Mouse (Mus musculus) ES-E14 (cell line): ENCODE data around the gene Aim2. TPM values are rescaled to one million over a fixed set of nuclear protein-coding genes. Genes with fewer than 3 reads are reported as not detected.

Experiments
- DNase-seq: peaks from one replicate; pipeline ENCODE4 v3.0.0-alpha.2; 2013; ENCODE audit warnings: low read depth, low spot score
- H3K27ac ChIP-seq: 2 replicates; pipeline ENCODE4 v1.5.1; 2012; ENCODE audit warnings: low read depth, mild to moderate bottlenecking, low read length, moderate library complexity, mixed read lengths; ENCODE audit not compliant: poor library complexity, insufficient read depth, severe bottlenecking
- H3K36me3 ChIP-seq: 2 replicates; pipeline ENCODE4 v1.6.1; 2012; ENCODE audit warnings: mild to moderate bottlenecking, low read length, moderate library complexity, mixed read lengths; ENCODE audit not compliant: control insufficient read depth, poor library complexity, insufficient read depth, severe bottlenecking
- H3K4me1 ChIP-seq, 2 experiments: fragments of 150-350 bp in 1 of 2; sonication (generic) in 1 of 2; 2 replicates each; pipeline ENCODE4 v1.6.1; 2012; ENCODE audit warnings: low read length in 2 of 2, mild to moderate bottlenecking in 1 of 2, mixed read lengths in 1 of 2; ENCODE audit not compliant: control insufficient read depth in 2 of 2, insufficient read depth in 2 of 2, poor library complexity in 1 of 2
- H3K4me3 ChIP-seq, 2 experiments: fragments of 150-350 bp in 1 of 2; sonication (generic) in 1 of 2; 2 replicates each; pipeline ENCODE4 v1.5.1; 2012; ENCODE audit warnings: low read length in 2 of 2, low read depth in 1 of 2, mild to moderate bottlenecking in 1 of 2, mixed read lengths in 1 of 2; ENCODE audit not compliant: insufficient read depth in 1 of 2, poor library complexity in 1 of 2, severe bottlenecking in 1 of 2
- H3K9ac ChIP-seq: 2 replicates; pipeline ENCODE4 v1.6.1; 2012; ENCODE audit warnings: low read depth, mild to moderate bottlenecking, low read length, mixed read lengths; ENCODE audit not compliant: poor library complexity, insufficient read depth, severe bottlenecking
- H3K9me3 ChIP-seq: fragments of 150-350 bp; sonication (generic); 2 replicates; pipeline ENCODE4 v1.6.1; 2012; ENCODE audit warnings: low read depth, mild to moderate bottlenecking, low read length; ENCODE audit not compliant: control insufficient read depth, insufficient read depth
- CHD2 ChIP-seq: IDR thresholded peaks from 2 replicates; pipeline ENCODE4 v1.6.1; 2014; ENCODE audit warnings: mild to moderate bottlenecking, low read depth, low read length, inconsistent platforms
- HCFC1 ChIP-seq: IDR thresholded peaks from 2 replicates; pipeline ENCODE4 v1.6.1; 2012; ENCODE audit warnings: low read length, inconsistent platforms, borderline replicate concordance; ENCODE audit not compliant: insufficient read depth
- MAFK ChIP-seq: IDR thresholded peaks from 2 replicates; pipeline ENCODE4 v1.6.1; 2014; ENCODE audit warnings: mild to moderate bottlenecking, low read depth, low read length, inconsistent platforms; ENCODE audit not compliant: insufficient read depth
- ZC3H11A ChIP-seq: IDR thresholded peaks from 2 replicates; pipeline ENCODE4 v1.6.1; 2012; ENCODE audit warnings: low read depth, mild to moderate bottlenecking, inconsistent platforms, low read length, borderline replicate concordance
- ZNF384 ChIP-seq: IDR thresholded peaks from 2 replicates; pipeline ENCODE4 v1.6.1; 2012; ENCODE audit warnings: low read depth, low read length, inconsistent platforms
- in situ Hi-C, 2 experiments: fragments of 600-800 bp; cut with MboI; formaldehyde crosslinking; loops; one replicate each; pipeline ENCODE4 v1.15.1; 2025; ENCODE audit warnings: low sequenced_read_pairs in 2 of 2, inconsistent platforms in 1 of 2; ENCODE audit not compliant: unreplicated experiment in 2 of 2
- total RNA-seq: library from RNA; depleted of rRNA; stranded (reverse); fragments of 300-350 nt; gene quantifications from 2 replicates; pipeline ENCODE4 v1.2.3, GENCODE M21; 2012

Aim2 gene
- total RNA-seq, 1 experiment, result 17.0 TPM

GRCm38 (mm10) chr1:173429995-173430699, 79.5 kb downstream of the Aim2 start:
- no peaks in the 10 kb centered on the region for H3K9me3 ChIP-seq
- H3K4me3 ChIP-seq, result no peak overlapping the region
- no peak overlapping the region for H3K9ac ChIP-seq
- no peak for TF ChIP-seq CHD2
- no peak for TF ChIP-seq MAFK
- TF ChIP-seq ZNF384, result no peak
- no peak for TF ChIP-seq ZC3H11A
- no peak for TF ChIP-seq HCFC1
- no peak overlapping the region for H3K27ac ChIP-seq
- no peaks in the 10 kb centered on the region; the same call in 1 of the 2 replicates for H3K36me3 ChIP-seq
- no peaks in the 10 kb centered on the region for H3K4me1 ChIP-seq
- in situ Hi-C loops, result no loop called here
- DNase-seq, result no peak

- Histone ChIP-seq H3K36me3 (no peaks in the 10 kb centered on the region; the same call in 1 of the 2 replicates), H3K27ac (no peak overlapping the region), H3K9me3 (no peaks in the 10 kb centered on the region), H3K4me3 (no peak overlapping the region), H3K4me1 (no peaks in the 10 kb centered on the region), H3K9ac (no peak overlapping the region)
- TF ChIP-seq HCFC1, result no peak
- TF ChIP-seq ZNF384, result no peak
- TF ChIP-seq MAFK, result no peak
- no peak for TF ChIP-seq ZC3H11A
- TF ChIP-seq CHD2, result no peak
- no peak for DNase-seq
- in situ Hi-C loops, result no loop called here
Observed at GRCm38 (mm10) chr1:173432411-173432810, 81.7 kb downstream of the Aim2 start.

- Histone ChIP-seq H3K9me3 (no peaks in the 10 kb centered on the region), H3K36me3 (no peaks in the 10 kb centered on the region), H3K4me1 (no peaks in the 10 kb centered on the region), H3K27ac (no peak overlapping the region), H3K4me3 (no peak overlapping the region), H3K9ac (no peak overlapping the region)
- DNase-seq, result no peak
- in situ Hi-C loops, result no loop called here
- TF ChIP-seq MAFK, result no peak
- TF ChIP-seq CHD2, result no peak
- no peak for TF ChIP-seq HCFC1
- no peak for TF ChIP-seq ZC3H11A
- no peak for TF ChIP-seq ZNF384
Observed at GRCm38 (mm10) chr1:173437161-173437953, 86.7 kb downstream of the Aim2 start.

GRCm38 (mm10) chr1:173440681-173441080, 90.0 kb downstream of the Aim2 start:
- TF ChIP-seq ZNF384 (no peak), CHD2 (no peak)
- no peak for DNase-seq
- in situ Hi-C loops, result no loop called here

More at GRCm38 (mm10) chr1:173440681-173441080, 90.0 kb downstream of the Aim2 start:
- H3K9me3 ChIP-seq, result no peaks in the 10 kb centered on the region
- H3K9ac ChIP-seq, result no peak overlapping the region
- no peak overlapping the region for H3K4me3 ChIP-seq
- no peaks in the 10 kb centered on the region for H3K4me1 ChIP-seq
- H3K36me3 ChIP-seq, result no peaks in the 10 kb centered on the region
- no peak overlapping the region for H3K27ac ChIP-seq
